Mouse (Mus musculus): ENCODE results near the gene Cpox.
A peak's percentile ranks its signal among the peaks of the same experiment; 100 is the strongest.

Cpox gene

DNA sequence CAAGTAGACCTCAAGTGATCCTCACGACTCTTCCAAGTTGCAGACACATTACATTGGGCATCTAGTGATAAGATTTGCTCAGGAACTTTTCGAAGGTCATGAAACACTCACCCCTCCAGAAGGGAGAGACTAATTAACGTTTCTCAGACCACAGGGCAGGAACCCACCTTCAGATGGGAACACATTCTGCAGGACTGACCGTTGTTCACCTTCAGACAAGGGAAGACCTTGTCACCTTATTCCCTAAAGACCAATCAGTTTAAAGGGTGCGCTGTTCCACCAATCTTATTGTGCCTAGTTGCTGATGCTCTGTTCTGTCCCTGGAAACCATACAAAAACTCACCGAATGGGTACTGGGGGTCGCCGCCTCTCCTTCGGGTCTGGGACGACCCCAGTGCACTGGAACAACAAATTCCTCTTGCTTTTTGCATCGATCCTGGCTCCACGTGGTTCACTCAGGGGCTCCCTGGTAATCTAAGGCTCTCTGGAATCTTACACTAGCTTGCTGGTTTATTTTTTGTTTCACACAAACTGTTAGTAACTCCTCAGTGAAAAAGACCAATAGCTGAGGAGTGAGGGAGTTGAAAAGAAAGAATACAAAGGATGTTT is 30.8 kb downstream of the Cpox start:
- DNase-seq (ENCODE audit: low spot score), result no peak

DNA sequence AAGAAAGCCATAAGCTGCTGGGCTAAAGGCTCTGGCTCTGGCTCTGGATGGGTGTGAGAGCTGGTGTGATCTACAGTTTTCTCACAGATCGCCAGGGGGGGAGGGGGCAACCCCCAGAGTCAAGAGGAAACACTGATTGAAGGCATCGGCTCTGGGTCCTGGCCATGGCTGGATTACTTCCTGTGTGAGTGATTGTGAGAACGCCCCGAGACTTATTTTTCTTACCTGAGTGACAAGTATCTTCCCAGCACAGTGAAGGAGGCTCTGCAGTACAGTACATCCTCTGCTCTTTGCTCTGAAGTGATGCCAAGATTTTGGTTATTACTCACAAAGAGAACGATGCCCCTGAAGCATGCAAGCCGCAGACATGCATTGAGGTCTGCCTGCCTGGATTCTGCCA is 31.7 kb downstream of the Cpox start:
- DNase-seq (ENCODE audit: low spot score), result no peak

DNA sequence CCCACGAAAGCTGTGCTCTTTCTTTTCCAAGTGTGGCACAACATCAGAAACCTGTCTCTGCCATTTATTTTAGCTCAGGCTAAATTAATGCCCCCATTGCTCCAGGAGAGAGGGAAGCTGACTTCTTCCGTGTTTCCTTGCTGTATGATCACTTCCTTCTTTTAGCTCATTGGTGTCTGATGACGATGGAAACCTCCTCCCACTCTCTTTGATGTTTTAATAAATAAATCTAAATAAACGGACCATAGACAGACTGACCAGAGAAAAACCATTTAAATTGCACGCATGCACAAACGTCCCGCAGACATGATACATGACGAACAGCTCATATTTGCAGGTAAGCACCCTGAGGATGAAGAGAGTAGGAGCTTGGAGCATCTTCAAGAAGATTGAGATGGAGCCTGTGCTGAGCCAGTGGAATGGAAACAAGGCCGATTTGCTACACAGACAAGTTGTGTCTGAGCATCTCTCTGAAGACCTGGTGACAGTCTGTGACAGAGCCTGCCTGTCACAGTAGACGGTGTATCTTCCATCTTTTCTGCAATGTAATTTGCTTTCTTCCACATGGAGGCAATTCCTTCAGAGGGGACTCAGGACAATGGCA is 32.3 kb downstream of the Cpox start:
- DNase-seq (ENCODE audit: low spot score), result no peak

- peak; percentile 27 for DNase-seq (ENCODE audit: low spot score)
These were observed 33.5 kb downstream of the Cpox start for GRCm38 (mm10) chr16:58703382-58704124.

- no peak for DNase-seq (ENCODE audit: low spot score)
These were observed 34.9 kb downstream of the Cpox start for GRCm38 (mm10) chr16:58704999-58705398.

GRCm38 (mm10) chr16:58707276-58707905 is 37.3 kb downstream of the Cpox start:
- no peak for DNase-seq (ENCODE audit: low spot score)

DNA sequence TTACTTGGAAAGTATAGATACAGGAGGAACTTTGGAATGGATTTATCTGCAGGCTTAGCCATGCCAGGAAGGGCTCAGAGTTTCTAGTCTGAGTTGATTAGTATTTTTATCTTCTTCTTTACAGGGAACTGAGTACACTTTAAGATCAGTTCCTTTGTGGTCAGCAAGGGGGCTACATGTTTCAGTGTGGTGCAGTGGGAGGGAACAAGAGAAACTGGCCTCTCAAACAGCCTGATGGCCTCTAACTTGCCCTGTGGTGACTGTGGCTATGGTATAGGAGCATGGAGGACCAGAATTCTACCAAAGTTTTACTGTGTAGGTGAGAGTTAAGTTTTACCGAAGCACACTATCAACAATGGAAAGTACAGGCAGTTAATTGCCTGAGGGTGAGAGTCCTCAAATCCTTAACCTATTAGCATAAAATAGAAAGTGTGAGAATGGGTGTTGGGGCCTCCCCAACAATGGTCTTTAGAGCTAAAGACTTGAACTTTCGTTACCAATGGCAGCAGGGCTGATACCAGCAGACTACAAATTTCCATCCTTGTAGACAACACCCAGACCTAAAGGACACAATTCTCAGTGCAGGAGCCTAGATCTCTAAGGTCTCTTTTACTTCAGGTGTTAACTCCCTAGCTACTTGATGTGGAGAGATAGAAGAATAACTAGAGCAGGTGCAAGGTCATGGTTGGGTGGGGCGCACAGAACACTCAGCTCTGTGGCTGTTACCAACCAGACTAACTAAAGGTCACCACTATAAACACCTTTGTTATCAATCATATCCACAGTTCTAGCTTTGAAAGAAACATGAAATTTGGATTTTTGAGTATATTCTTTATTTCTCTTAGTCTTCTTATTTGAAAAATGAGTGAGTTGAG is 38.7 kb downstream of the Cpox start:
- DNase-seq (ENCODE audit: low spot score), result no peak

DNA sequence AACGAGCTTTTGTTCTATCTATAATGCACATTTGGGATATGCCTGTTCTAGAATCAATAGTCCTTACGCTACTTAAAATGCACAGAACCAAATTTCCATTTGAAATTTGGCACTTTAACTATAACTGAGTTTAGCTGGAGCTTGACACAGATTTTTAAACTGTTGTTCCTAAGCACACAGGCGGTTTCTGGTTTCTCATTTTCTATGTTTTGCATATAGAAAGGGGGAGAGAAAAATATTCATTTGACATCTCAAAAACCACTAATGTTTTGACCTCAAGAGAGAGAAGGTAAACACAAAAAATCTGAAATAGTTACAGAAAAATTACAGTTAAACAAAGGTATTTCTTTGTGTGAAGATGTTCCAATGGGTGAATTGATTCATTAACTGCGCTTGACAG is 39.4 kb downstream of the Cpox start:
- DNase-seq (ENCODE audit: low spot score), result no peak

DNA sequence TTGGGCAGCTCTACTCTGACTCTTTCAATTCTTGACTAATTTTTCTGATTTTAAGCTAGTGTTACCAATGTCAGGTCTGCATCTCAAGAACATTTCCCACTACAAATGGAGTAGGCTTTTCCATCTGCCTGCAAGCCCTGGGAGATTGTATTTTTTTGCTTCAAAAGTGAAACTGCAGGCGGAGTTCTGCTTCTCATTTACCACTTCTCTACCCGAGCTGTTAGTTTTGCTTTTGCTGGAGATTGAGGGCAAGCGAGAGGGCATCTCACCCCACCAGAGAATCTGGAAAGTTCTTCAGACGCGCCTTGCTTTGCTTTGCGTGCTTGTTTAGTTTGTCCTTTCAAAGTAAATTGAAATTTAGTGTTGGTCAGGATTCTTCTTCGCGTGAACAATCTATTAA is 42.1 kb downstream of the Cpox start:
- DNase-seq (ENCODE audit: low spot score), result no peak

DNA sequence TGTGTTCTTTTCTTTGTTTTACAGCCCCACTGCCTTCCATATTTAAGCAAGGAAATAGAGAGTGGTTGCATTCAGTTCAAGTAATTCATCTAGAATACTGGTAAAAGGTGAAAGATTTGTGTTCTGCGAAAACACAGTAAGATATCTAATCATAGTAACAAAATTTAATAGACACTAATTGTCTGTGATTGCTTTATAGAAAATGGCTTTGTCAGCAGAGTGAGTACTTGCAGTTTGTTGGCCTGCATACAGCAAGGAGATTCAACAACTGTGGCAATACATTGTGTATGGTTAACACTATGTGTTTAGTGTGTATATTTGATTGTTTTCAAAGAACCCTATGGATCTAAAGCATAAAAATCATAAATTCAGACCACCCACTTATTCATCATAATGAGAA is 43.0 kb downstream of the Cpox start:
- no peak for DNase-seq (ENCODE audit: low spot score)

GRCm38 (mm10) chr16:58715018-58715417 is 44.9 kb downstream of the Cpox start:
- no peak for DNase-seq (ENCODE audit: low spot score)

- DNase-seq (ENCODE audit: low spot score), result no peak
These were observed 48.6 kb downstream of the Cpox start, which contains the start of gene Gpr15 for GRCm38 (mm10) chr16:58718666-58719120. TSS of gene Gpr15 (minus strand) at chr16:58719070.

DNA sequence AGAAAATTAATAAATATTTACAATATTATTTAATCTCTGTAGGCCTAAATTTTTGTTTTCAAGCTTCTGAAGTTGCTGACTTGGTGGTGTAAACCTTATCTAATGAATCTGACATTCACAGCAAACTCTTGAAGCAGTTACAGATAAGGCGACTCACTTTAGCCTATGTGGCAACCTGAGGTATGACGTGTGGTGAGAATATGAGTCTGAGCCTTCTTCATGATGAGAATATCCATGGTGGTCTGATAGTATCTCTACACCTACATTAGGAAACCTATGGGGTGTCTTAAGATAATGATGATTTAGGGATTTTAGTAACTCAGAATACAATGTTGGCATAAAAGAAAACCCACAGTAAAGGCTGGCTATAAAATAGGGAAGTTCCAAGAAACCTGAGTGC is 52.2 kb downstream of the Cpox start:
- no peak for DNase-seq (ENCODE audit: low spot score)

GRCm38 (mm10) chr16:58726680-58727476 is 56.8 kb downstream of the Cpox start:
- DNase-seq (ENCODE audit: low spot score), result no peak

GRCm38 (mm10) chr16:58727477-58728131 is 57.5 kb downstream of the Cpox start, which contains the start of gene Cldnd1:
TSS of gene Cldnd1 (plus strand) at chr16:58727910.
- peak; percentile 96 for DNase-seq (ENCODE audit: low spot score)

- DNase-seq (ENCODE audit: low spot score), result no peak
These were observed 58.1 kb downstream of the Cpox start for GRCm38 (mm10) chr16:58728176-58728671.

DNA sequence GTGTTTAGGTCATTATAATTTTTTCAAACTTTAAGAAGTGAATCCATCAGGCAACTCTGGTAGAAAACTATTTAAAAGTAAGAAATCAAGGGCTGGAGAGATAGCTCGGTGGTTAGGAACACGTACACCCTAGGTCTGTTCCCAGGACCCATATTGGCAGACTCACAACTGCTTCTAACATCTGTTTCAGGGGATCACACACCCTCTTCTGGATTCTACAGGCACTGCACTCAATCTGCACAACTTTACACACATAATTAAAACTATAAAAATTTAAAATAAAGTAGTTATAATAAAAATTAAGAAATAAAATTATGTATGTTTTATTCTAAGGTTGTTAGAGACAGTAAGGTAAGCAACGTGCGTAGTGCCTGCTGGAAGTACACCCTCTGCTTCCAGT is 68.1 kb downstream of the Cpox start:
- no peak for DNase-seq (ENCODE audit: low spot score)

- no peak for DNase-seq (ENCODE audit: low spot score)
These were observed 68.7 kb downstream of the Cpox start for GRCm38 (mm10) chr16:58738800-58739199.

DNA sequence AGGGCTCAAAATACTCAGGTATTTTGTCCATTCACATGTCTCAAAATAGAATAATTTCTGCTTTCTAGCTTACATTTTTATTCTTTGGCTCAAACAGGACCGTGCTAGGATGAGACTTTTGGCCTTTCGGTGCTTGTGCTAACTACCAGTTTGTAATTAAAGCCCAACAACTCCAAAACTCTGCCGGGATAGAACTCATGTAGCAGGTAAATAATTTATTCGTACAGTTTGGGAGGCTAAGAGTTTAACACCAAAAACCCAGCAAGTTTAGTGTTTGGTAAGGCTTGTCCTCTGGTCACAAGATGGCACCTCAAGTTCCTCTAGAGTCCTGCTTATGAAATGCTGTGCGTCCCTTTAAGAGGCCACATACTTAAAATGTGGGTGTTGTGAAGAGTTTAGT is 70.7 kb downstream of the Cpox start:
- no peak for DNase-seq (ENCODE audit: low spot score)

DNA sequence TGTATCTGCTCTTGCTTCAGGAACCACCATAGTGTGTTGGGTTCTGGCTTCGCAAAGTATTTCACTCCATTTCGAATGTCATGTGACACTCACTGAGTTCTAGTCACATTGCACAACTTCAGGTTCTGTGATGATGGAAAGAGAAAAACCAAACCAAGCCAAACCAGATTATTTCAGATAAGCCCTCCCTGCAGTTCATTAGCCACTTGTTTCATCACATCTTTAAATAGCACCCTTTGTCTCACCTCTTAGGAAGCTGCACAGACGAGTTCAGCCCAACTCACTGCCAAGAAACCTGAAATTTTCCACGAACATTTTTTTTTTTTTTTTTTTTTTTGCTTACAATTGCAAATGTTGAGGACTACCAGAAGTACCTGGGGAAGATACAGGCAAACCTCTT is 76.6 kb downstream of the Cpox start:
- DNase-seq (ENCODE audit: low spot score), result no peak

Data from urinary bladder, postnatal 14 days (tissue).